Mouse (Mus musculus) 3T3-L1 (cell line): ENCODE data around the gene Tsr2.
A peak's percentile ranks its signal among the peaks of the same experiment; 100 is the strongest.

Experiments used
- DNase-seq: peaks from one replicate; pipeline ENCODE4 v3.0.0-alpha.2; 2015; ENCODE audit warnings: low read depth, low spot score

Gene Tsr2

DNA sequence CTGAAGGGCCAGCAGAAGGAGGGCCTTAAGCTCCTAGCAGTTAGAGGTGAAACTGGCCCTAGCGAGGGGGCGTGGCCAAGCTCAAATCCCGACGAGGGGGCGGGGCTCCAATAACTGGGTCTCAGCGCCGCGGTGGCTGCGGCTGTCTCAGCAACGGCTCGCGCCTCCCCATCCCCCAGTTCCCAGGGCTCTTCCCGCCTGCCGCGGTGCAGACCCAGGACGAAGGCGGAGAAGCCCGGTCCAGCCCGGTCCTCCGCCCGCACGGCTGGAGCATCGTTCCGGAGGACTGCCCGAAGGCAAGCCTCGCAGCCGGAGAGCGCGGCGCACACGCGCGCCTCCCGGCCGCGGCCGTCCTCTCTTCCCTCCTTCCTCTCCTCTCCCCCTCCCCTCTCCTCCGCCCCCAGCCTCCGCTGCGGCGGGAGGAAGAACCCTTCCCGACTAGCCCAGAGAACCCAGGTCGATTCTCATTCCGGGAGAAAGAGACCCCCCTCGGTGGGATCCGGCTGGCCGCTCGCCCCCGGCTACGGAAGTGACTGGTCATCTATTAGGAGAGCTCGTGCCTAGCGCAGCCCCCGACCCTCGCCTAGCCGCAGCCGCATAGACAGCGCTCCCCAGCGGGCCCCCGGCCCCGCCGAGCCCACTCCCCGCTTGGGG, 49.4 kb downstream of the Tsr2 start:
- peak; percentile 91 for DNase-seq

DNA sequence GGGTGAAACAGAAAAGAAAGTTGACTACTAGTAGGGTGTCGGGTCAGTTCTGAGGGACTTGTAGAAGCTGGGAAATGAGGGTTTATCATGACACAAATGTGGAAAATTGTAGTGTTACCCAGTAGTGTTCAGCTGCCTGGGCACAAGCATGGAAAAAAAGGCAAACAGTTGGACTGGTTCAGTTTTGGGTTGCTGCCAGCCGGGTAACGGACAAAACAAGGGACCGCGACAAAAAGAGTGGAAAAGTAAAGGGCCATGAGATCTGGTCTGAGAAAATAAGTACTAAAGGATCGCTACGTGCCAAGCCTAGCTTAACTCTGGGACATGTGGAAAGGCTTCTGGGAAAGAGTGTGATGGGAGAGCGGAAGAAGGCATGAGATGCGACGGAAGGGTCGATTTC, 50.0 kb downstream of the Tsr2 start:
- no peak for DNase-seq

DNA sequence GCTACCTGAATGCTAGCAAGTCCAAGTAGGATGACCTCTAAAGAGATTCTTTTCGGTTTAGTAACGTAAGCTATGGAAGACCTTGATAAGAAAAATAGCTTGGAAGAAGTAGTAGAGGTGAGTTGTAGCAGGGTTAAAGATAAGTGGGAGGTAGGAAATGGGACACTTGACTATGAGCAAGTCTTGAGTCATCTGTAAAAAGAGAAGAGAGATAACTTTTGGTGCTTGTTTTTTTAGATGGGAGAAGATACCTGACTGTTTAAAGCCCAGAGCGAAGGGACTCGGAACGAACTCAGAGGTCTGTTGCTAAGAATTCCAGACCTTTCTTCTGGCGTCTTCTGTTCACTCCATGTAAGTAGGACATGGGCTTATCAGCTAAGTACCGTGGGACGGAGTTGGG, 50.5 kb downstream of the Tsr2 start, which contains the start of gene Fgd1:
Gene Fgd1 (plus strand): TSS at position 301 of the 400 bp plus-strand sequence.
- DNase-seq, result no peak

DNA sequence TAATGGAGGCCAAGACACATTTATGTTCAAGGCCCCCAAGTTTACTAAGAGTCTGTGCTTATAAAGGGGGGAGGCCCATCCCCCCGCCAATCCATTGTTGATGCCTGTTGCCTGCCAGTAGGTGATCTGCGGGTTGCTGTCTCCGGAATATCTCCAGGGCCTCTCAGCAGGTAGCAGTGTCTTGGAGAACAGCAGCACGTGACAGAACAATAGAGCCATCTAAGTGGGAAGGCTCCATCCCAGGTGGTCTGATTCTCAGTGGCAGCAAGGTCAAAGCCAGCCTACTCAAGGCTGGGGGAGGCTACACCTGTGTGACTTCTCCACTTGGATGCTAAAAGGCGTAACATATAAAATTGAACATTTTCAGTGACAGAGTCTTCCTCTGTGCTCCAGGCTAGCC, 55.1 kb downstream of the Tsr2 start:
- no peak for DNase-seq
